Mouse (Mus musculus): ENCODE data around the gene Pakap. TPM values are rescaled to one million over a fixed set of nuclear protein-coding genes. Genes with fewer than 3 reads are reported as not detected.

The Pakap gene
- 25.4 and 27.7 TPM in 2 replicates for polyA plus RNA-seq (2014; fragmentation: Nextera tagmentation; extraction: Ambion mirVana)

DNA sequence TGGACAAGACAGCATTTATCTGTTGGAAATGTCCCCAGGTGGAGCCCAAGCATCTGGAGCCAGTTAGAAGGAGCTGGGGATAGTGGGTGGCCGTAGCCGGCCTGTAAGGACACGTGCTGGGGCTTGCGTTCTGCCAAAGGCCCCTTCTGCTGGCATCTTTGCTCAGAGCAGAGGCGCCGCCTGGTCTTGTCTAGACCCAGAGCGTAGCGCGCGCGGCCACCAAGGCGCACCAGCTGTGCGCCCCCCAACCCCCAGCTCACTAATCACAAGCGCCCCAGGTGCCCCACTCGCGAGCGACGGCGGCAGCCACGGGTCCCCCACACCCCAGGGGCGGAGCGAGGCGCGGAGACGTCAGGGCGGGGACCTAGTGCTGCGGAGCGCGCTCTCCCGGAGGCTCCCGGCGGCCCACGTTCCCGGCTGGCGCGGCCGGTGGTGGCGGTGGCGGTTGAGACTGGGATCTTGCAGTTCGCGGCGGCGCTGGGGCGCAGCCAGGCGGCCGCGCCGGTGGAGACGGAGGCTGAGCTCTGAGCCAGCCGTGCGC is at the start of gene Pakap:
Gene Pakap (plus strand): TSS at position 514 of the 541 bp plus-strand sequence.
- 0% methylated on average over 10 of the region's 51 CpGs for WGBS
- no peaks in the 10 kb centered on the region for H3K27me3 ChIP-seq (replicated peaks; ENCODE audit: control insufficient read depth, insufficient read depth, low read length)

DNA sequence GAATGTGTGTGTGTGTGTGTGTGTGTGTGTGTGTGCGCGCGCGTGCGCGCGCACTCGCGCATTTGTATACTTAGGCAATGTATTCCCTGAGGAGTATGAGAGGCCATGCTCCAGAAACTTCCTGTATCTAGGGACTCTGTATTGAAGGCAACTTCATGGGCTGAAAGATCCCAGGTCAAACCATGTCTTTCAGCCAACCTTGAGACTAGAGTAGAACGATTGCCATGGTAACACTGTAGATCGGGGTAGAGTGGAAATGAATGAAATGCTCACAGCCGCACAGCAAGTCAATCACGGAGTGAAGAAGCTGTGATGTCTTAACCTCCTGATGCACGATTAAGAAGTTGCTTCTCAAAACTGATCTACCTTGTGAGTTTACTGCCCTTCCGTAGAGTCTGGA is 44.5 kb upstream of the Pakap start:
- ATAC-seq (ENCODE audit: low read depth), result no peak

More for the DNA sequence above, at the start of gene Pakap:
- peak; percentile 92 for ATAC-seq (ENCODE audit: low read depth)
- Histone ChIP-seq H3K9me3 (ENCODE audit: control insufficient read depth, low read length) (no peaks in the 10 kb centered on the region), H3K4me1 (ENCODE audit: control insufficient read depth, insufficient read depth, low read length) (peaks cover 22% of the 10 kb centered on the region), H3K36me3 (ENCODE audit: control insufficient read depth, insufficient read depth, low read length) (no peaks in the 10 kb centered on the region), H3K4me3 (ENCODE audit: low read depth, low read length) (peak within 1 kb of the TSS; percentile 59), H3K27ac (replicated peaks; ENCODE audit: low read depth, low read length) (peak within 1 kb of the TSS; percentile 91), H3K9ac (ENCODE audit: low read depth, low read length) (peak within 1 kb of the TSS; percentile 80), H3K4me2 (ENCODE audit: low read depth, low read length) (peak within 1 kb of the TSS; percentile 76)
- peak; percentile 81 for DNase-seq (ENCODE audit: low spot score)

DNA sequence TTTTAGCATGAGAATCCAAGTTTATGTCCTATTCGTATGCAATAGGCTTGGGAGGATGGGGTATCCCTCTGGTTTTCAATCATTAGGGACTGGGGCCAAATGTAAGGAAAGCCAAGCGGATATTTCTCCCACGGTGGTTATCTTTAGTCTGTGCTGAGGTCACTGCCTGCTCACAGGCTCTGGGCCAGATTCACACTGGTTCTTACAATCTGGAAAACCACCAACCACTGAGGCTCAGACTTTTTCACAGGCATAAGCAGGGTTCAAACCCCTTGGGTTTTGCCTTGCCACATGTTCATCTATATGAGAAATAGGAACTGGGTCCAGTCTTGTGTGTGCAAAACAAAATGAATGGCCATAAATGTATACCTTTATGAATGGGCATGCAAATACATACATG is 43.5 kb upstream of the Pakap start:
- Histone ChIP-seq H3K36me3 (ENCODE audit: control insufficient read depth, insufficient read depth, low read length) (no peaks in the 10 kb centered on the region), H3K9ac (ENCODE audit: low read depth, low read length) (no peak overlapping the region), H3K27me3 (replicated peaks; ENCODE audit: control insufficient read depth, insufficient read depth, low read length) (no peaks in the 10 kb centered on the region), H3K4me1 (ENCODE audit: control insufficient read depth, insufficient read depth, low read length) (no peaks in the 10 kb centered on the region), H3K27ac (replicated peaks; ENCODE audit: low read depth, low read length) (no peak overlapping the region), H3K9me3 (ENCODE audit: control insufficient read depth, low read length) (no peaks in the 10 kb centered on the region), H3K4me2 (ENCODE audit: low read depth, low read length) (no peak overlapping the region), H3K4me3 (ENCODE audit: low read depth, low read length) (no peak overlapping the region)
- ATAC-seq (ENCODE audit: low read depth) (no peak), DNase-seq (ENCODE audit: low spot score) (peak; percentile 54)
- 54% methylated on average over 3 of the region's 3 CpGs for WGBS

More for the DNA sequence above, 44.5 kb upstream of the Pakap start:
- Histone ChIP-seq H3K27ac (replicated peaks; ENCODE audit: low read depth, low read length) (no peak overlapping the region), H3K27me3 (replicated peaks; ENCODE audit: control insufficient read depth, insufficient read depth, low read length) (no peaks in the 10 kb centered on the region), H3K4me2 (ENCODE audit: low read depth, low read length) (no peak overlapping the region), H3K4me3 (ENCODE audit: low read depth, low read length) (no peak overlapping the region), H3K9ac (ENCODE audit: low read depth, low read length) (no peak overlapping the region), H3K4me1 (ENCODE audit: control insufficient read depth, insufficient read depth, low read length) (no peaks in the 10 kb centered on the region), H3K36me3 (ENCODE audit: control insufficient read depth, insufficient read depth, low read length) (no peaks in the 10 kb centered on the region), H3K9me3 (ENCODE audit: control insufficient read depth, low read length) (no peaks in the 10 kb centered on the region)
- WGBS, result 96% methylated on average over 15 of the region's 15 CpGs
- DNase-seq (ENCODE audit: low spot score), result no peak

DNA sequence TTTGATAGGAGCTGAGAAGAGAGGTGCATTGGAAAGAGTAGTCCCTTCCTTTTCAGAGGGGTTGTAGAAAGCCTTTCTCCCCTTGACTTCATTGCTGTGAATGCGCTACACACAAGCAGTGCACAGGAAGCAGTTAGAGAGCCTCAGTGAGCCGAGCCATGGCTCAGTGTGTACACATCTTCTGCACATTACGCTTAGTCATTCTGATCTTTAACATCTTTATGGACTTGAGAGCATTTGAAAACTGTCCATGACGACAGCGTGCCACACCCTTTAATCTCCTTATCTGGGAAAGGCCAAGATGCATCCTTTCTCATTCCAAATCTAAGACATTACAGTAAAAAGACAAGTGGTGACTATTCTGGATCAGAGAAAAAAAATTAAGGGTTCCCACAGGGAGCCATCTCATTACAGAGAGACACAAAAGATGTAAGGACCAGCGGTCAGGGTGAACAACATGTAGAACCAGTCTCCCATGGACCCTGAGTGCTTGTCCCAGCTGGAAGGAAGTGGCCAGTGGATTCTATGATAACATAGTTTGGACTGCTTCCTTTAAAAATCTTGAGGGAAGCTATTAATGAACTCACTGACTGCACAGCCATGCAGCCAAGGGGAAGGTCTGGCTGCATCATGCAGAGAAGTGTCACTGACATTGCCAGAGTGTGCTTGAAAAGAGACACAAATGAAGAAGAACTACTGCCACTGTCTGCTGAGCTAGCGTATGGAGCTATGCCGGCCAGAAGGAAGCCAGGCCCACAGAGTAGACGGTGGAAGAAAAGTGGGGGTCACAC is 42.6 kb upstream of the Pakap start:
- Histone ChIP-seq H3K4me2 (ENCODE audit: low read depth, low read length) (no peak overlapping the region), H3K27me3 (replicated peaks; ENCODE audit: control insufficient read depth, insufficient read depth, low read length) (no peaks in the 10 kb centered on the region), H3K4me3 (ENCODE audit: low read depth, low read length) (no peak overlapping the region), H3K9ac (ENCODE audit: low read depth, low read length) (no peak overlapping the region), H3K27ac (replicated peaks; ENCODE audit: low read depth, low read length) (no peak overlapping the region), H3K36me3 (ENCODE audit: control insufficient read depth, insufficient read depth, low read length) (no peaks in the 10 kb centered on the region), H3K9me3 (ENCODE audit: control insufficient read depth, low read length) (no peaks in the 10 kb centered on the region), H3K4me1 (ENCODE audit: control insufficient read depth, insufficient read depth, low read length) (no peaks in the 10 kb centered on the region)
- DNase-seq (ENCODE audit: low spot score) (no peak), ATAC-seq (ENCODE audit: low read depth) (no peak)
- WGBS, result 74% methylated on average over 9 of the region's 9 CpGs

DNA sequence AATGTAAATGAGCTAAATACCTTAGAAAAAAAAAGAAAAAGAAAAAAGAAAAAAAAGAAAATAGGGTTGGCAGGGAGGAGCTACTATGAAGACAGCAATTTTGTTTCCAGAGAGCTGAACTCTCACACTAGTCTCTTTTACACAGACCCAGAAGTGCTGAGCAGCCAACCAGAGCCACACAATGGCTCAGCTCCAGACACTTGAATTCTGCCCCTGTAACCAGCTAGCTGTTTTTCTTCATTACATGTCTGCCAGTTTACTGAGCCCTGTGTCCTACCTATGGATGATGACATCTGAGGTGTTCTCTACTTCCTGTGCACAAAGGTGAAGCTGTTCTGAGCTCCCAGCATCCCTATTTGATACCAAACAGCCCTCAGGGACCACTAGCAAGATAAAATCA is 39.7 kb upstream of the Pakap start:
- H3K4me3 ChIP-seq (ENCODE audit: low read depth, low read length), result no peak overlapping the region
- no peaks in the 10 kb centered on the region for H3K27me3 ChIP-seq (replicated peaks; ENCODE audit: control insufficient read depth, insufficient read depth, low read length)
- H3K27ac ChIP-seq (replicated peaks; ENCODE audit: low read depth, low read length), result no peak overlapping the region
- ATAC-seq (ENCODE audit: low read depth), result no peak
- DNase-seq (ENCODE audit: low spot score), result no peak
- no peaks in the 10 kb centered on the region for H3K9me3 ChIP-seq (ENCODE audit: control insufficient read depth, low read length)
- H3K9ac ChIP-seq (ENCODE audit: low read depth, low read length), result no peak overlapping the region
- H3K36me3 ChIP-seq (ENCODE audit: control insufficient read depth, insufficient read depth, low read length), result no peaks in the 10 kb centered on the region
- no peak overlapping the region for H3K4me2 ChIP-seq (ENCODE audit: low read depth, low read length)
- no peaks in the 10 kb centered on the region for H3K4me1 ChIP-seq (ENCODE audit: control insufficient read depth, insufficient read depth, low read length)

DNA sequence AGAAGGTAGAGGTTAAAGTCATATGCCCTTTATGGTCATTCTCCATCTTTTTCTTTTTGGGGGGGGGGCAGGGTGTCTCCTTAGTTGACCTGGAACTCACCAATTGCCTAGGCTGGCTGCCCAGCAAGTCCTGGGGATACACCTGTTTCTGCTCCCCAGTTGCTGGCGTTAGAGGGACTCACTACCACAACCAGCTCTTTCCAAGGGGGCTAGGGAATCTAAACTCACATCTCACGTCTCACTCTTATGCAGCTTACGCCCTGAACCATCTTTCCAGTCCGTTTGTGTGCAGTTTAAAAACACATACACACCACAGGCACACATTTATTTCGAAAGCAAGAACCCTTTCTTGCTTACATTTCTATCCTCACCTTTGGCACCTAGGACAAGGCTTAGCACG is 34.3 kb upstream of the Pakap start:
- ATAC-seq (ENCODE audit: low read depth) (no peak), DNase-seq (ENCODE audit: low spot score) (no peak)
- Histone ChIP-seq H3K9me3 (ENCODE audit: control insufficient read depth, low read length) (0 out of 2 replicates have a peak, but pooled peaks cover 2% of the 10 kb centered on the region), H3K4me3 (ENCODE audit: low read depth, low read length) (no peak overlapping the region), H3K27ac (replicated peaks; ENCODE audit: low read depth, low read length) (no peak overlapping the region), H3K27me3 (replicated peaks; ENCODE audit: control insufficient read depth, insufficient read depth, low read length) (no peaks in the 10 kb centered on the region), H3K4me1 (ENCODE audit: control insufficient read depth, insufficient read depth, low read length) (peaks cover 11% of the 10 kb centered on the region; the same call in 1 of the 2 replicates), H3K36me3 (ENCODE audit: control insufficient read depth, insufficient read depth, low read length) (no peaks in the 10 kb centered on the region), H3K9ac (ENCODE audit: low read depth, low read length) (no peak overlapping the region), H3K4me2 (ENCODE audit: low read depth, low read length) (no peak overlapping the region)
- WGBS, result 69% methylated on average over 6 of the region's 6 CpGs

DNA sequence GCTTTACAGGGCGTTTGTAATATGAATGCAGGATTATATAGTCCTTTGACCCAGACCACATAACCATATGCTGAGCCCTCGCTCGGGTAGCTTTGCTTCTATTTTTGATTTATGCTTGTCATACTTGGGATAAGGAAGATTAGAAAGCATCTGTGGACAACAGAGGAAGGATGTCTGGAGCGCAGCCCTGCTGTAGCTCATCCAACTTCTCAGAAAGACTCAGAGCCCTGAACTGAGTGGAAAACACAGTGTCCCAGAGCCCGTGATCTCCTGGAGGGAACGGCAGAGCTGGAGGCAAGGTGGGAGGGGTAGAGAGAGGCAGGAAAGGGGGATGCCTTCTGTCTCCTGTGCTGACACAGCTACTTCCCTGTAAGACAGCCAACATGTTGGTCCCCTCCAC is 33.7 kb upstream of the Pakap start:
- H3K9ac ChIP-seq (ENCODE audit: low read depth, low read length), result no peak overlapping the region
- ATAC-seq (ENCODE audit: low read depth), result 0 out of 2 replicates have a peak, but pooled peaks have one; percentile 26
- WGBS, result 46% methylated on average over 6 of the region's 6 CpGs
- DNase-seq (ENCODE audit: low spot score), result peak; percentile 55
- no peaks in the 10 kb centered on the region for H3K27me3 ChIP-seq (replicated peaks; ENCODE audit: control insufficient read depth, insufficient read depth, low read length)
- no peak overlapping the region for H3K4me2 ChIP-seq (ENCODE audit: low read depth, low read length)
- H3K4me3 ChIP-seq (ENCODE audit: low read depth, low read length), result no peak overlapping the region
- H3K27ac ChIP-seq (replicated peaks; ENCODE audit: low read depth, low read length), result no peak overlapping the region
- H3K9me3 ChIP-seq (ENCODE audit: control insufficient read depth, low read length), result 0 out of 2 replicates have a peak, but pooled peaks cover 2% of the 10 kb centered on the region
- peaks cover 11% of the 10 kb centered on the region; the same call in 1 of the 2 replicates for H3K4me1 ChIP-seq (ENCODE audit: control insufficient read depth, insufficient read depth, low read length)
- H3K36me3 ChIP-seq (ENCODE audit: control insufficient read depth, insufficient read depth, low read length), result no peaks in the 10 kb centered on the region

DNA sequence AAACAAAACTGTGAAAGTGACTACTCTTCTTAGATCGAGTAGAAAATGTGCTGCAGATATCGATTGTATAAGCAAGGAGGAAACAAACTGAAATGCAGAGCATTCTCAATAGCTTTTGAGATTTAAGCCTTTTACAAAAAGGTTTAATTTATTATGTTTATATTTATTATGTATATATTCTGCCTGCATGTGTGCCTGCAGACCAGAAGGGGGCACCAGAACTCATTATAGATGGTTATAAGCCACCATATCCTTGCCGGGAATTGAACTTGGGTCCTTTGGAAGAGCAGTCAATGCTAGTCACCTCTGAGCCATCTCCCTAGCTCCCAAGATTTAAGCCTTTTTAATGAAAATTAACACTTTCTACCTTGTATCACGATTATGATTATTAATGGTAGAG is 32.9 kb upstream of the Pakap start:
- ATAC-seq (ENCODE audit: low read depth) (no peak), DNase-seq (ENCODE audit: low spot score) (no peak)
- Histone ChIP-seq H3K9me3 (ENCODE audit: control insufficient read depth, low read length) (0 out of 2 replicates have a peak, but pooled peaks cover 2% of the 10 kb centered on the region), H3K36me3 (ENCODE audit: control insufficient read depth, insufficient read depth, low read length) (no peaks in the 10 kb centered on the region), H3K4me3 (ENCODE audit: low read depth, low read length) (no peak overlapping the region), H3K27me3 (replicated peaks; ENCODE audit: control insufficient read depth, insufficient read depth, low read length) (no peaks in the 10 kb centered on the region), H3K9ac (ENCODE audit: low read depth, low read length) (no peak overlapping the region), H3K4me2 (ENCODE audit: low read depth, low read length) (no peak overlapping the region), H3K27ac (replicated peaks; ENCODE audit: low read depth, low read length) (no peak overlapping the region), H3K4me1 (ENCODE audit: control insufficient read depth, insufficient read depth, low read length) (peaks cover 11% of the 10 kb centered on the region; the same call in 1 of the 2 replicates)
- WGBS, result 85% methylated on average over 4 of the region's 4 CpGs
